Mouse (Mus musculus): Measurements from ENCODE around the gene Bbs10.

The Bbs10 gene

DNA sequence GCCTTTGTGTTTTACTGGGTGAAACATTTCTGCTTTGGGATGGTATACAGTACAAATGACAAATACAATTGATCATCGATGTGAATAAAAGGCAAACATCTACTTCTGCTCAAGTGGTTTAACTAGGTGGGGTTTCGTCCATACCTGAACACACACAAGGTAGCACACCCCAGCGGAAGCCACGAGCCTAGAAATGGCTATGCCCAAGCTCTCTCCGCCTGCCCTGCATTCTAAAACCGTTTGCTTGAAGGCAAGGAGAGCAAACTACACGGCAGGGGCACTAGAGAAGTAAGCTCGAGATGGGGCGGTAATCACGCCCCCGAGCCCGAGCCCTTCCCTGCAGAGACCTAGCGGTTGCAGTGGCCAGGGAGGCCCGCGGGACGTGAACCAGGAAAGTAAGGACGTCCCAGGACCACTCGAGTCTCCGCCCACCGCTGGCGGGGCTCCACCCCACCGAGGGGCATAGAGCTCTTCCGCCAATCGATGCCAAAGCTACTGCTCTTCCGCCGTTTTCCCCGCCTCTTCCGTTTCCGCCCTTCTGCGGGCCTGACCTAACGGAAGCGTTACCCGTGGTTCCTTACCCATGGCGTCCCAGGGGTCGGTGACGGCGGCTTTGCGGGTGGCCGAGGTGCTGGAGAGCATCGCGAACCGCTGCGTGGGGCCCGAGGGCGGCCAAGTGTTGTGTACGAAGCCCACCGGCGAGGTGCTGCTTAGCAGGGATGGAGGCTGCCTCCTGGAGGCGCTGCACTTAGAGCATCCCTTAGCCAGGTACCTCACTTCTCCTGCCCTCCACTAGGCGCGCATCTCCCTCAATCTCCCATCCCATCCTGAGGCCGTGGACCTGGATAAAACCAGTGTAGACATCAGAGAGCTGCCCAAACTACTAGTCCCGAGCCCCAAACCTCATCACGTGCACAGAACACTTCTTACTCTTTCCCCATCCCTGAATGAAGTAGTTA is at the start of gene Bbs10:
TSS of gene Bbs10 (plus strand) at position 540 of the 959 bp plus-strand sequence.
- DNase-seq = peak; percentile 96

DNA sequence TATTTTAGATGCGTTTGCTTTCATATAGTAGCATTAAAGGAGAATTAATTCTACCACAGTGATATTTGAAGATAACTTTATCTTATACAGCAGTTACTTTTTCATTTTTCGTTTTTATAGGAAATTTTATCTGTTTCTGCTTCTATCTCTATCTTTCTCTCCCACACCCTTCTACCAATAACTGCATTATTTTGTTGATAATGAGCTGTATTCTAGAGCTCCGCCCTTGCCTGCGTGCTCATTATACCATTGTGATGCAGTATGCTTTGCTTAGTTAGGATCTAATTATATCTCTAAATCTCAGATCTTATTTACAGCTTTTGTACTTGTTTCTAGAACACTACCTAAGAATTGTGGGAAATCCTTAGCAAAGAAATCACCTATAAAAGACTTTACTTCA is 48.3 kb upstream of the Bbs10 start:
- DNase-seq = no peak

DNA sequence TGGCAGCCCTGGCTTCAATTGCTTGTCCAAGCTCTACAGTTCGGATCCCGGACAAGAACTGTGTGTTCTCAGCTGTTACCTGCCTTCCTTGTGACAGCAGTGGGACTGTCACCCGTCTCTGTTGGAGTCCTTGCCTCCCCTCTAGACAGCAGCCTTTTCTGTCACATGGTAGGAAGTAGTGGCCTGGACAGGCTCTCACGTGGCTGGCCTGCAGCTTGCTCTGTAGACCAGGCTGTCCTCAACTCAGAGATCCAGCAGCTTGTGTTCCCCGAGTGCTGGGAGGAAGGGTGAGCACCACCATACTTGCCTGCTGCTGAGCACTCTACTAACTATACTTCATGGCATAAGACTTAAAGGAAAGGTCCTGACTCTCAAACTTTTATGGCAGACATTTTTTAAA is 46.8 kb upstream of the Bbs10 start:
- no peak for DNase-seq

DNA sequence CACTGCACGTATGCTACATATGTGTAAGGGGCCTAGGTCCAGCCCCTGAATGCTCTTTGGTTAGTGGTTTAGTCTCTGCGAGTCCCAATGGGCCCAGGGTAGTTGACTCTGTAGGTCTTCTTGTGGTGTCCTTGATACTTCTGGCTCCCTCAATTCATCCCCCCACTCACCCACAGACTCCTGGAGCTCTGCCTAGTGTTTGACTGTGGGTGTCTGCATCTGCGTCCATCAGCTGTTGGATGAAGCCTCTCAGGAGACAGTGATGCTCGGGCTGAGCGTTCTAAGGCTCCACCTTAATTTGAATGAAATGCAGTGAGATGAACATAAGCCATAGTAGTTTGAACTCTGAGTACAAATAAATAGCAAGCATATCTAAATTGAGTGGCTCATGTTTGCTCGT is 43.3 kb upstream of the Bbs10 start:
- DNase-seq = peak; percentile 65

DNA sequence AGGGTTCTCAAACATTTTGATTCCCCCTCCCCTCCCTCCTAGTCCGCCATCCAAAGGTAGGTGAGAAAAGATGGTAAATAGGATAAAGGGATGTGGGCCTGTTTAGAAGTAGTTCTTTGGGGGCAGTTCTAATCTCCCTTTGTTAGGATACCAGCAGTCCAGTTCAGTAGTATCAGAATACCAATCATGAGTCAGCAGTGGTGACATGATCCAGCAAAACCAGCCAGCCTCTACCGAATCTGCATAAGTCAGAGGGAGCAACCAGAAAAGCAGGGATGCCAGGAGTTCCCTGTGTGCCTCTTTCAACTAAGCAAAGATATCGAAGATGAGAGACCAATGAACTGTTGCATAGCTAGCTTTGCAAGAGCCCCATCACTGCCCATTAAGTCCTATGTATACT is 42.3 kb upstream of the Bbs10 start:
- DNase-seq = no peak

DNA sequence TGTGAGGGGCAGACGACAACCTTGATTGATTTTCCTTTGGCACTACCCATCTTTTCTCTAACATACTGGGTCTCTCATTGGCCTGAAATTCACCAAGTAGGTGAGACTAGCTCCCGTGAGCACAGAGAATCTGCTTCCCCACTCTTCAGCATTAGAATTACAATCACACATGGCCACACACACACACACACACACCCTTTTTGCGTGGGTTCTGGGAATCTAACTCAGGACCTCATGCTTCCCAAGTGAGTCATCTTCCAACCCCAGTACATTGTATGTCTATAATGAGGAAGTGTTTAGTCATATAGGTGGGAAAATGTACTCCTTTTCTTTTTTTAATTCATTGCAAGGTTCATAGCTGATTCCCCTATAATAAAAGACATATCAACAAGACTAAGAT is 41.1 kb upstream of the Bbs10 start:
- peak; percentile 72 for DNase-seq

DNA sequence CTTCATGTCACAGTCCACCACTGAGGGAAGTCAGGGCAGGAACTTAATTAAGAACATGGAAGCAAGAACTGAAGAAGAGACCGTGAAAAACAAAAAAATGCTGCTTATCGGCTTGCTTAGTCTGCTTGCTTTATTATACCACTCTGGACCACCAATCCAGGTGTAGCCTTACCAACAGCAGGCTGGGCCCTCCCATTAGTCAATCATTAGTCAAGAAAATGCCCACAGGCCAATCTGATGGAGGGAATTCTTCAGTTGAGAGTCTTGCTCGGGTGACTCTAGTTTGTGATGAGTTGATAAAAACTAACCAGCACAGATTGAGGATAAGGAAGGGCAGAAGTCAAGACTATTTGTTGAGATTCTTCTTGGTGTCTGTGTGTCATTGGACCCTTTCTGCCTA is 40.2 kb upstream of the Bbs10 start:
- DNase-seq = no peak

DNA sequence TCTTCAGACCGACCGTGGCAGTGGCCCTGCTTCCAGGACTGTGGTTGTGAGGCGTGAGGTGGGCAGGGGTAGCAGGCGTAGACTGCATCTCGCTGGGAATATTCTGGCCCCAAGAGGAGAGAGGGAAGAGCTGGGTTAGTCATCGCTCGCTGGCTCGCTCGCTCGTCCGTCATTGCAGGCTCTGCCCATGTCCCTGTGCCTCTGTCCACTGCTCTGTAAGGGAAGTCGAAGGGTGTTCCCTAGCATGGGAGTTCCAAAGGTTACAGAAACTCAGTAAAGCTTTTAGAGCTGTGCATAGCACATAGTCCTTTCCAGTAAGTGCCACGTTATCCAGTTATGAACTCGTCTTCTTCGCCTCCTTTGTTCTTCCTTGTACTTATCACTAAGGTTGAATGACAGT is 26.8 kb upstream of the Bbs10 start:
- DNase-seq = no peak

DNA sequence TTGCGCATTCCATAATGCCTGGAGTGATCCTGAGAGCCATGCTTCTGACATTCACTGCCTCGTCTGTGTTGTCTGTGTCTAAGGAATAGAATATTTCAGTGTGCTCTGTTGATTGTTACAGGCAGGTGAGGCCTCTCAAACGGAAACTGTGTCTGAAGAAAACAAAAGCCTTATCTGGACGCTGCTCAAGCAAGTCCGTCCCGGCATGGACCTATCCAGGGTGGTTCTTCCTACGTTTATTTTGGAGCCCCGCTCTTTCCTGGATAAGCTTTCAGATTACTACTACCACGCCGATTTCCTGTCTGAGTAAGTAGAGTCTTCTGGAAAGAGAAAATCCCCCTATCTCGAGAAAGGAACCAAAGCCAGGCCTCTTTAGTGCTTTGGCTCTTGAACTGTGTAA is 25.6 kb upstream of the Bbs10 start:
- no peak for DNase-seq

DNA sequence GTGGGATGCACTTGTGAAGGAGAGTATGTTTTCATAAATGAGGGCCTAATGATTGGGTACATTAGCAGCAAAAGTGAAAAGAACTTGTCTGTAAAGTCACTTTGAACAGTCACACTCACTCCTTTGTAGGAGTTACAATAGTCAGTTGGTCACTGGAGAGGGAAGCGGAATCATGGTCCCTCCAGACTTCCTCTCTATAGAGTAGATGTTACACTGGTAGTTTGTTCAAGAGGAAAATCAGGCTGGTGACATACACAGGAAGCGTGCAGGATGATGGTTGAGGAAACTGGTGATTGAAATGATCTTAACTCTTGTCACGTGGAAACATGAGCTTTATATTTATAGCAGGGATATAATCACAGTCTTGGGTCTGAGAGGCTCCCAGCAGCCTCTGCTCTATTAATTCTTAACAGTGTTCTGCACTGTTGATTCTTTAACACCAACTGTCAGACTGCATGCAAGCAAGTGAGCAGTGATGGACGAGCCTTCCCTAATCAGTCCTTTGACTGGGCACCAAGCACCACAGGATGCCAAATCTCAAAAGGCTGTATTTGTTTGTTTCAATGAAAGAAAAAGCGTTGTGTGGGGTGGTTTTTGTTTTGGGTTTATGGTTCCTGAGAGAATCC is 24.9 kb upstream of the Bbs10 start:
- no peak for DNase-seq

DNA sequence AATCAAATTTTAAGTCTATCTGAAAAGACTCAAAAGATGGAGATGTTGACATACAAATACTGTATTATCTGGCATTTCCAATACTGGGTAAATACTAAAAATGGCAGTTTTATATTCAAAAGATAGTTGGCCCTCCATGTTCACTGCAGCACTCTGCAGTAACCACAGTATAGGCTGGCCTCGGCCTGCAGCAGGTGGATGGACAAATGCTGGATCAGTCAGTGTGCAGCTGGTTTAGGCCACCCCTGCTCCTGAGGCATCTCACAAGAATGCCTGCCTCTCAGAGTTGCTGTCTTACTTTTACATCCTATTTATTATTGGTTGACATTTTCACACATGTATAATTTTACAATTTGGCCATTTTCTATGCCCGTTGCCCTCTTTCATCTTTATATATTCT is 22.7 kb upstream of the Bbs10 start:
- no peak for DNase-seq

DNA sequence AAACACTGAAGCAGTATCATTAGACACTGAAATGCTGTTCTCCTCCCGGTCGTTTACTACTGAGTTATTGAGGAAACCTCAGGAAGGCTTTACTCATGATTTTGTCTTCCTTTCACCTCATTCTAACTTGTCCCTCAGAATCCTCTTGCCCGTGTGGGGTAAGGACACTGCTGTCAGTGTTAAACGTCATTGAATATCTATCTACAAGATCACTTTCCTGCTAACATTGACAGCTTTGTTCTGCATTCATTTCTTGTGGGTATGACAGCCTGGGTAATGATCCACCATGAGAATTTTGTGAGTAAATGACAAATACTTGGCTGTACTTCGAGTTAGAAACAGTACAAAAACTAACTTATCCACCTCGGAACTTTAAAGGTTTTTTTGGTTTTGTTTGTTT is 848 bp upstream of the Bbs10 start:
- DNase-seq = no peak

DNA sequence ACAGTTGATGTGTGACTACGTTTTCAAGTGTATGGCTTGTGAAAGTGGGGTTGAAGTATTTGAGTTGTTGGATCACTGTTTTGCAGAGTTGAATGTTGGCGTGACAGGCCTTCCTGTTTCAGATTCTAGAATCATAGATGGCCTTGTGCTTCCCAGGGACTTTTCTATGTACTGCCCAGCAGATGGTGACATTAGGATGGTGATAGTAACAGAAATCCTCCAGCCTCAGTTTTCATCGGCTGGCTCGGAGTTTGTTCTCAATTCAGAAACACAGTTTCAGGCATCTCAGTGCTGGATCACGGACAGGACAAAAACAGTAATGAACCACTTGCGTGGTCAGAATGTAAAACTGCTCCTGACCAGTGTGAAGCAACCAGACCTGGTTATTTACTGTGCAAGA is 1.1 kb downstream of the Bbs10 start:
- peak; percentile 46 for DNase-seq

DNA sequence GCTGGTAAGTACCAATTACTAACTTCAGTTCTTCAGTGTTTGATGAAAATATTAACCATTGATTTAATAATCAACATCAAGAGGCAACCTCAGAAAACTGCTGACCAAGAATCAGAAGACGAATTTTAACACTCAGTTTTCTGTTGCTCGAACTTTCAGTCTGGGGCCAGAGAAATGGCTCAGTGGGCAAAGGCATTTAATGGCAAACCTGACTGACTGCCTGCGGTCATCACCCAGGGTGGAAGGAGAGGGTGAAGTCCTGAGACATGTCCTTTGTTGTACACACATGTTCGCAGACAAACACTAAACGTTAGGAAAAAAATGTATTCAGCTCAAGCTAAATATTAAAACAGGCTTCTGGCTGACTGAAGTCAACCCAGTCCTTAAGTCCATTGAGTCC is 2.6 kb downstream of the Bbs10 start:
- DNase-seq = no peak

DNA sequence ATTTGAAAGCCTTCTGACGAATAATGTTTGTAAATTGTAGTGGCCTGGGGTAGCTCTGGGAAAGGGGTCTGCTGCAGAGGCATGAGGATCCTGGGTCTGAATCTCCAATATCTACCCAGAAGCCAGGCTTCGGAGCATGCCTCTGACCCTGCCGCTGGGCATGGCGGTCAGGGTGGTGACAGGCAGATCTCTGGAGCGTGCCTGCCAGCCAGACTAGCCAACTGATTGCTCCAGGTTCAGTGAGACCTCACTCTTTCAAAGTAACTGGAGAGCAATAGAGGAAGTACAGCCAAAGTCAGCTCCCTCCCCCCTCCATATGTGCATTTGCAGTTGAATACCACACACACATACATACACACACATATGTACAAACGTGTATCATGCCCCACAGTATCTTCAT is 4.0 kb downstream of the Bbs10 start:
- DNase-seq = no peak

DNA sequence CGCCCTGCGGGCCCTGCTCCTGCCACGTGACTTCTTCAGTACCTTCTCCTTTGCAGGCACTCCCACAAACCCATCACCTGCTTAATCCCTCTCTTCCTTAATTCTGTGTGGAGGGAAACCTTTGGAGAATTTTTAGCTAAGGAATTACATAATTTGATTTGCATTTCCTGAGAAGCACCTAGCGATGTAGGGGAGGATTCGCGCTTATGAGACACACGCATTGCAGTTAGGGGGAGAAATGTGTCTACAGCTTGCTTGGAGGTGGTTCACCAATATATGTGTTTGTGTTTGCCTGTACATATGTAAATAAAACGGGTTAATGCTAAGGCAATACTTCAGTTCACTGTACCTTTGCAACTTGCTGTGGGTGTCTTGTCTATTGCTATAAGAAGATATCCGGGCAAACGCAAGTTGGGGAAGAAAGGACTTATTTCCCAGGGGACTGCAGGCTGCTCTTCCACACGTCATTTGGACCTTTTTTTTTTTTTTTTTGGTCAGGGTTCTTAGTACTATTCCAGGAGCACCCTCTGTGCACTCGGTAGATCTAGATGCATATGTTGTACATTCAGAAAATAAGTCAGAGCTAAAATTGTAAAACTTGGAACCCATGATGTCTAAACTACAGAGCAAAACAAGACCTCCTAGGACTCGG is 10.5 kb downstream of the Bbs10 start:
- peak; percentile 50 for DNase-seq

DNA sequence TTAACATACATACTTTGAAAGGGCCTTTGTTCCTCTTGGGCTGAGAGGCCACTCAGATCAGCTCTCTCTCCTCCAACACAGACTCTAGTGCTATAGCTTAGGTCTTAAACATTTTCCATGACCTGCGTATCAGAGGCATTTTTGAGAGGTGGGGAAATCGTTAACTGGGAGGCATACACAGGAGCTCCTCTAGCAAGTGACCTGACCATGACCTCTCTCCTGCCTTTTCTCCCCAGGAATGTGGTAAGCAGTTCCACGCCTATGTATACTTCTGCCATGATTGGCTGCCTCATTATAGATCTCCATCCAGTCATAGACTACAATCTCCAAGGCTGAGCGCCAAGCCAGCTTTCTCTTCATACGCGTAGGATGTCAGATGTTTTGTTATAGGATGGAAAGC is 14.8 kb downstream of the Bbs10 start:
- no peak for DNase-seq

DNA sequence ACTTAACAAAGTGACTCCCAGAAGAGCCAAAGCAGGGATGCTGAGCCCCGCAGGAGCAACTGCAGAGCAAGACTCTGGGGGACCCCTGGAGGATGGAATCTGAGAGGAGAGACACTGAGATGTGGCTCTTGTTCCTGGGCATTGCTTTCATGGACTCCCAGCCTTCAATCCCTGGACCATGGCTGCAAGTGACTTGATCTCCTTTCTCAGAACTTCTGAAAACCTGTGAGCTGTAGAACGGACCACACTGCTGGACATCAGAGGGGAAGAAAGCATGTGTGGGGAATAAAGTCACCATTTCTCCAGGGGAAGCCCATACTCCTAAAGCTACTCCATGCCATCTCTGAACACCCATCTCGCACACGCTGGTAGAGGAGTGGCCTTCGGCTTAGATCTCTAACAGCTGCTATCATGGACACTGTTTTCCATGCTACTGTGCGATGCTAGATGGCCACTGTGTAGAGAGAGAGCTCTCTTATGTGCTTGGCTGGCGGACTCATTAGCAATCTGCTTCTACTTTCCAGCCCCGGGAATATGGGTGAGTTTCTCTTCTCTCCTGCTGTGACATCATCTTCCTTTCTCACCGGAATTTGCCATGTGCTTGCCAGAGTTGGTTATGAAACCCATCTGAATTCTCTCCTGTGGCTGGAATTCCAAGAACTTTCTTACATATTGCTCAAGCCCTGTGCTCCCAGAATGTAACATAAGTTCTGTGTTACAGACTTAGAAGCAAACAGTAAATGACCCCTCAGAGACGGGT is 16.3 kb downstream of the Bbs10 start:
- DNase-seq = peak; percentile 68

DNA sequence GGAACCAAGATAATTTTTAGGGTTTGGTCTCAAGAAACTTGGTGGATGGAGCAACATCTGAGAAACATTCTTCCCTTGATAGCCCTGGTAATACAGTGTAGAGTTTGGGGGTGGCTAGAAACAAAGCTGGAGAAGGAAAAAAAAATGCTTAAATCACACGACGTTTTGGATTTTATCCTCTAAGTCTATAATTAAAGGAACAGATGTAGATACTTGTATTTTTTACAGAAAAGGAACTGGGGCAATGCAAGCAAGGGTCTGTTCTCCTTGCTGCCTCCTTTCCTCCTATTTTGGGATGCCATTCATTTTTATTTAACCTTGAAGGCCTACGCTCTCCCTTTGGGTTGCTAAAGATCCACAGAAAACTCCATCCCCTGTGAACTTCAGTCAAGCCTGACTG is 17.5 kb downstream of the Bbs10 start:
- DNase-seq = no peak

DNA sequence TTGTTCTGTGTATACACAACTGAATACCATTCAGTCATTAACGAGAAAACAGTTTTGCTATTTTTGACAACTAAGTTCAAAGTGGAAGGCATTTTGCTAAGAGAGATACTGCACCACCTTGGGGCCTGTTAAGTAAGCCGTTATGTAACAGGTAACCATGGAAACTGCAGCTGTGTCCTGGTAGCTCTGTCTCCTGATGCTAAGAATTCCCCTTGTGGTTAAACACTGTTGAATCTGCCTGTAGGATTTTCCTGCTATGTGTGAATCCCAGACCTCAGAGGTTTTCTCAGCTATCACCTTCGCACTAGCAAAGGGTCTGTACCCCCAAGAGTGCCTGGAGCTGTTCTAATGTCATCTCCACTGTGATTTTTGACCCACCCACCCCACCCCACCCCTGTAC is 19.5 kb downstream of the Bbs10 start:
- DNase-seq = peak; percentile 84

DNA sequence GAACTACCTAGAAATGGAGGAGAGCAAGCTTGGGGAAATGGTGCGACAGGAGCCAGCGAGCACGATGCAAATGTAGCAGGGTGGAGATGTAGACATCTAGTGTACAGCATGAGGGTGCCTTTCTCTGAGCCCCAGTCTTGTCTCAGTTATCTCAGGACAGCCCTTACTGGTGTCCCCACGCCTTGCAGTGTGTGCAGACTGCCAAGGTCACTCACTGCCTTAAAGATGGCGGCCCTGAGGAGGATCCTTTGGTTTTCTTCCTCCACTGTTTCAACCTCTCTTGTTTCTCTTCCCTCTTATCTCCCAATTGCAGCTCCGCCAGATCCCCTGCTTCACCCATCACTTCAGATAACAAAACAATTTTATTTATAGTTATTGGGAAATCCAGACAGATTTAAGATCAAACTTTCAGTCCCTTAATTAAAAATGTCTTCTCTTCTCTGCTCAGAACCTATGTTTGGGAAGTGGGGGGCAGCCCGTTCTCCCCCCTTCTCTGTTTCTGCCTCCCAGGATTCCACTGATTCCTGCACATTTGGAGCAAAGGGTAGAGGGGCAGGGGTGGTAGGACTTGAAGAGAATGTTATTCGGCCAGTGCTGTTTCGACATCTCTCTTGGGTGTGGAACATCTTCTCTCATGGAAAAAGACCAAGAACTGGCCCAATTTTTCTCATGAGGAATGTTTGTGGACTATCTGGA is 20.5 kb downstream of the Bbs10 start:
- DNase-seq = no peak

DNA sequence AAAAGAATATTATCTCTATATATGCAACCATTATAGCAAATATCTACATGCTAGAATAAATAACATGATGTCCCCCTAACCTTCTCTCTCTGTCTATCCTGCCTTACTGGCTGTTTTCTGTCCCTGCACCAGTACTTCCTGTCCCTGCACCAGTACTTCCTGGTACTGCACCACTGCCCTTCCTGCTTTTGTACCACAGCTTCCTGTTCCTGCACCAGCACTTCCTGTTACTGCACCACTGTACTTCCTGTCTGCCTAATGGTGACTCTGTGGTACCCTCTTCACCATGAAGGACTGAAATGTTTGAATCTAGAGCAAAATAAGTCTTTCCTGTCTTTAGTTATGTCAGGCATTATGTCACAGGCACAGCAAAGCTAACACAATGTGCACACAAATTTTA is 22.1 kb downstream of the Bbs10 start:
- no peak for DNase-seq

DNA sequence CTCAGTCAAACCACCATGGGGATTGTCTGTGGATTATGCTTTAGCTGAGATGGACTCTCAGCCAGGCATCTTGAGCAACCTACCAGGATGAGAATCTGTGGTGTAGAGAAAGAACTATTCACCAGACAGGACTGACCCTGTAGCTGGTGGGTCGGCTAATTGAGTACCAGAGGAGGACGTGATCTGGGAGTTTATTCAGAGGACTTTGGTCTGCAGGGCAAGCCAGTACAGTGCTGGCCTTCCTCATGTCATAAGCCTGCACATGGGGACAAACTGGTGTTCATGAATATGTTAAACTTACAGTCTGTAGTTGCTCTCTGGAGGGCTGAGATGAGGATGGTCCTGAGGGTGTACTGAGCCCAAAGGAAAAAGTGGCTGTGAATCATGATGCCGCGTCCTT is 29.5 kb downstream of the Bbs10 start:
- DNase-seq = no peak
